Mouse (Mus musculus): ENCODE results near the gene Cidec.

DNA sequence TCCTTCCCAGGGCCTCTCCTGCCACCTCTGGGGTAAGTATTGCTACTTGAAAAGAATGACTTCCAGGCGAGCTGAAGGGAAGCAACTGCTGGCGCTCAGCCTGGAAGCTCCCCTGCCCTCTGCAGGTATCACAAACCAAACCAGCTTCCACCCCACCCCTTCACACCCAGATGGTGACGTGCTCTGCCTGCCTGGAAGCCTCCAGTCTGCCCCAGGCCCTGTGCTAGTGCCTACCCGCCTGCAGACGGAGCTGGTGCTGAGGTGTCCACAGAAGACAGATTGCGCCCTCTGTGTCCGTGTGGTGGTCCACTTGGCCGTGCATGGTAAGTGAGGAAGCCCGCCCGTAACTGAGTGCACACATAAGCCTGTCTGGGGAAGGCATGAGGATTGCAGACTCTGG lies 36.5 kb upstream of the Cidec start:
- no peak for TF ChIP-seq CTCF (IDR thresholded peaks at IDR 0.05; ENCODE audit: extremely low read depth, insufficient read depth, insufficient read length, insufficient replicate concordance)
- TF ChIP-seq POLR2A (IDR thresholded peaks at IDR 0.05; ENCODE audit: low read depth, low read length): no peak
